Mouse (Mus musculus): ENCODE results near the gene Nol12. TPM values are rescaled to one million over a fixed set of nuclear protein-coding genes. Genes with fewer than 3 reads are reported as not detected.

Nol12 gene
- polyA plus RNA-seq, 1 experiment: 45.1 TPM

DNA sequence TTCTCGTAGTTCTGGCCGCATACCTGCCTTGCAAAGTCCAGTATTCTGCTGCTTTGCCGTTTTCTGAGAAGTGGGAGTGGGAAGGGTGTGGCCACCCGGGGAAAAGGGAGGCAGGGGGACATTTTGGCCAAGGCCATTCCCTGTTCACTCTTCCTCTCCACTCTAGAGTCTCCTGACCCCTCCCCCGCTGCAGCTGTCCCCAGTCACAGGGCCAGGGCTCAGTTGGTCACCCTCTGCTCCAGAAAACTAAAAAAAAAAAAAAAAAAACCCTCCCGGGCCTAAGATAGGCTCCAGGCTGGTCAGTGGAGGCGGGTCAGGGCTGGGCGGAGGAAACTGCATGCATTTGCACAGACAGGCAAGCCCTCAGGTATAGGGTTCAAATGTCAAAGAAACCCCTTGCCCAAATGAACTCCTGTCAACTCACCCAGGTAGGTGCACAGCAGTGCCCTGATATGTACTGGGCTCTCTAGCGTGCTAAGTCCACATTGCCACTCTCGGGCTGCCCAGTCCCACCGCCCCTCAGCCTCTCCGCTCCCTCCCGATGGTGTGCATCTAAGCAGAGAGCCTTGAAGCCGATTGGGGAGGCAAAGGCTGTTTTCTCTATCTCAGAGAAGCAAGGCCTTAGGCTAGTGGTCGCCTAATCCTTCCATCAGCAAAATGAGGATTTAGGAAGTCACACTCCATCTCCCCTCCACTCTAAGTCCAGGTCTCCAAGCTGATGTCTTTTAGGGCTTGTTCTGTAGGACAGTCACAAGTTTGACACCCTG, 7.5 kb upstream of the Nol12 start:
- Histone ChIP-seq H3K4me3 (ENCODE audit: low read depth, low read length) (peak overlapping the region; percentile 57), H3K27me3 (ENCODE audit: control insufficient read depth, insufficient read depth, low read length, poor library complexity, severe bottlenecking) (no peaks in the 10 kb centered on the region), H3K27ac (ENCODE audit: insufficient read depth, low read length) (peak overlapping the region; percentile 54; the same call in 1 of the 2 replicates), H3K9ac (ENCODE audit: low read depth, poor library complexity, severe bottlenecking) (peak overlapping the region; percentile 57), H3K4me1 (ENCODE audit: control insufficient read depth, insufficient read depth, low read length) (peaks cover 7% of the 10 kb centered on the region), H3K9me3 (replicated peaks; ENCODE audit: control insufficient read depth, insufficient read depth, low read length, poor library complexity, severe bottlenecking) (no peaks in the 10 kb centered on the region), H3K36me3 (ENCODE audit: control insufficient read depth, insufficient read depth, low read length, poor library complexity, severe bottlenecking) (no peaks in the 10 kb centered on the region)
- no peak for TF ChIP-seq CTCF (IDR thresholded peaks at IDR 0.05; ENCODE audit: low read depth, low read length)
- no peak for TF ChIP-seq POLR2A (IDR thresholded peaks at IDR 0.05; ENCODE audit: insufficient read depth, low read length)
- TF ChIP-seq EP300 (IDR thresholded peaks at IDR 0.05; ENCODE audit: insufficient read depth, low read depth, low read length): no peak

DNA sequence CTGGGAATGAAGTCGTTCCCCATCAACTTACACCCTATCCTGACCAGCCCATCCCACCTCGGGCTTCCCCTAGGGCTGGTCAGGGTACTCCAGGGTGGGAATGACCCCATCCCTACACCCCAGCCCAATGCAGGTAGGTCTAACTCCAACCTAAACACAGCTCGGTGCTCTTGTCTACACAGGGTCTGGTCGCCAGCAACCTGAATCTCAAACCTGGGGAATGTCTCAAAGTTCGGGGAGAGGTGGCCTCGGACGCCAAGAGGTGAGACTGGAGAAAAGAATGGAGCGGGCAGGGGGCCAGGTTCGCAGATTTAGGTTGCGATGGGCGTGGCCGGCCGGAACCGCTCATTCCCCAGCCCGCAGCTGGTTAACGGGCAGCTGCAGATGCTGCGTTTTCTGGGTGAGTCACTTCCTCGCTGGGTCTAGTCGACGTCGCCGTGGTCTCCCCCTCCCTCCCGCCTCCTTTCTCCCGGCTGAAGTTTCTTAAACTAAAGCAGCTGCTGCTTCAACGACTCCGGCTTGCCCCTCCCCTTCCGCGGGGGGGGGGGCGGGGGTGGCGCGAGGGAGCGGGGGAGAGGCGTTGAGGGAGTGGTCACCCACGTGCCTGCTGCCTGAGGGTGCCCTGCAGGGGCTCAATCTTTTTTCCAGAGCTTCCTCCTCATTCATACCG, 6.8 kb upstream of the Nol12 start:
- peak overlapping the region; percentile 57 for H3K9ac ChIP-seq (ENCODE audit: low read depth, poor library complexity, severe bottlenecking)
- TF ChIP-seq CTCF (IDR thresholded peaks at IDR 0.05; ENCODE audit: low read depth, low read length): no peak
- TF ChIP-seq POLR2A (IDR thresholded peaks at IDR 0.05; ENCODE audit: insufficient read depth, low read length): no peak
- peak; percentile 35; the same call in 1 of the 2 replicates for TF ChIP-seq EP300 (IDR thresholded peaks at IDR 0.05; ENCODE audit: insufficient read depth, low read depth, low read length)
- no peaks in the 10 kb centered on the region for H3K36me3 ChIP-seq (ENCODE audit: control insufficient read depth, insufficient read depth, low read length, poor library complexity, severe bottlenecking)
- H3K27ac ChIP-seq (ENCODE audit: insufficient read depth, low read length): peak overlapping the region; percentile 54
- peaks cover 7% of the 10 kb centered on the region for H3K4me1 ChIP-seq (ENCODE audit: control insufficient read depth, insufficient read depth, low read length)
- H3K27me3 ChIP-seq (ENCODE audit: control insufficient read depth, insufficient read depth, low read length, poor library complexity, severe bottlenecking): no peaks in the 10 kb centered on the region
- no peaks in the 10 kb centered on the region for H3K9me3 ChIP-seq (replicated peaks; ENCODE audit: control insufficient read depth, insufficient read depth, low read length, poor library complexity, severe bottlenecking)
- H3K4me3 ChIP-seq (ENCODE audit: low read depth, low read length): peak overlapping the region; percentile 27

DNA sequence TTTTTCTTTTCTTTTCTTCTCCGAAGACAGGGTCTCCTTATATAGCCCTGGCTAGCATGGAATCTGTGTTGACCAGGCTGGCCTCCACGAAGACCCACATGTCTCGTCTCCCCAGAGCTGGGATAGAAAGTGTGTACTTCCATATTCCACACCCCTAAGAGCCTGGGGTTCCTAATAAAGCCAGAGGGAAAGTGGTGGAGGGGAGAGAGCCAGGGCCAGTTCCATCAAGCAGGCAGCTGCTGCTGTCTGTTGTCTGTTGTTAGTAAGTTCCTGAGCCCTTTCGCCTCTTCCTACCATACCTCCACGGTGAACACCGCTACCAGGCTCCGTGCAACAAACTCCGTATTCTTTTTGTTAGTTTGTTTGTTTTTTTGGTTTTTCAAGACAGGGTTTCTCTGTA, 6.2 kb upstream of the Nol12 start:
- H3K9me3 ChIP-seq (replicated peaks; ENCODE audit: control insufficient read depth, insufficient read depth, low read length, poor library complexity, severe bottlenecking): no peaks in the 10 kb centered on the region
- no peak for TF ChIP-seq CTCF (IDR thresholded peaks at IDR 0.05; ENCODE audit: low read depth, low read length)
- TF ChIP-seq EP300 (IDR thresholded peaks at IDR 0.05; ENCODE audit: insufficient read depth, low read depth, low read length): no peak
- no peak for TF ChIP-seq POLR2A (IDR thresholded peaks at IDR 0.05; ENCODE audit: insufficient read depth, low read length)
- no peaks in the 10 kb centered on the region for H3K36me3 ChIP-seq (ENCODE audit: control insufficient read depth, insufficient read depth, low read length, poor library complexity, severe bottlenecking)
- peaks cover 7% of the 10 kb centered on the region for H3K4me1 ChIP-seq (ENCODE audit: control insufficient read depth, insufficient read depth, low read length)
- H3K9ac ChIP-seq (ENCODE audit: low read depth, poor library complexity, severe bottlenecking): no peak overlapping the region
- no peak overlapping the region for H3K4me3 ChIP-seq (ENCODE audit: low read depth, low read length)
- peak overlapping the region; percentile 33; the same call in 1 of the 2 replicates for H3K27ac ChIP-seq (ENCODE audit: insufficient read depth, low read length)
- no peaks in the 10 kb centered on the region for H3K27me3 ChIP-seq (ENCODE audit: control insufficient read depth, insufficient read depth, low read length, poor library complexity, severe bottlenecking)

DNA sequence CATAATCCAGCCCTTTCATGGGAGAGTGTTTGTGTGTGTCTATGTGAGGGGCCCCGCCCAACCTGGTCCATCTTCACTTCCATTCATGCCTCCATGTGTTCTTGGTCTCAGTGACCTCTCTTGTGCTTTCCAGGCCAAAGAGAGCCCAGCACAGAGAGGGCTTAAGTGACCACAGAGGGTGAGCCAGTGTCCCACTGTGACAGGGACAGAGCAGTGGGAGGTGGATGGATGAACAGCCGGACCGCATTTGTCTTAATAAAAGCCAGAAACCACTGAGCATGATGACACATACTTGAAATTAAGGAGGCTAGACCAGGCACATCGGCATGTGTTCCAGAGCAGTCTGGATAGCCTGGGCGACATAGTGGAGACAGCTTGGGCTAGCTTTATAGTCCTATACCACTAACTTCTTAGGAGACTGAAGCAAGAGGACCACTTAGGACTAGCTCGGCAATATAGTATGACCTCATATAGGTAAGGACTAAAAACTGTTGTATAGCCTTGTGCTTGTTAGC, 4.5 kb upstream of the Nol12 start:
- Histone ChIP-seq H3K9ac (ENCODE audit: low read depth, poor library complexity, severe bottlenecking) (no peak overlapping the region), H3K4me1 (ENCODE audit: control insufficient read depth, insufficient read depth, low read length) (peaks cover 5% of the 10 kb centered on the region), H3K4me3 (ENCODE audit: low read depth, low read length) (no peak overlapping the region), H3K27me3 (ENCODE audit: control insufficient read depth, insufficient read depth, low read length, poor library complexity, severe bottlenecking) (no peaks in the 10 kb centered on the region), H3K27ac (ENCODE audit: insufficient read depth, low read length) (no peak overlapping the region), H3K36me3 (ENCODE audit: control insufficient read depth, insufficient read depth, low read length, poor library complexity, severe bottlenecking) (no peaks in the 10 kb centered on the region), H3K9me3 (replicated peaks; ENCODE audit: control insufficient read depth, insufficient read depth, low read length, poor library complexity, severe bottlenecking) (no peaks in the 10 kb centered on the region)
- TF ChIP-seq CTCF (IDR thresholded peaks at IDR 0.05; ENCODE audit: low read depth, low read length) (no peak), POLR2A (IDR thresholded peaks at IDR 0.05; ENCODE audit: insufficient read depth, low read length) (no peak), EP300 (IDR thresholded peaks at IDR 0.05; ENCODE audit: insufficient read depth, low read depth, low read length) (no peak)

DNA sequence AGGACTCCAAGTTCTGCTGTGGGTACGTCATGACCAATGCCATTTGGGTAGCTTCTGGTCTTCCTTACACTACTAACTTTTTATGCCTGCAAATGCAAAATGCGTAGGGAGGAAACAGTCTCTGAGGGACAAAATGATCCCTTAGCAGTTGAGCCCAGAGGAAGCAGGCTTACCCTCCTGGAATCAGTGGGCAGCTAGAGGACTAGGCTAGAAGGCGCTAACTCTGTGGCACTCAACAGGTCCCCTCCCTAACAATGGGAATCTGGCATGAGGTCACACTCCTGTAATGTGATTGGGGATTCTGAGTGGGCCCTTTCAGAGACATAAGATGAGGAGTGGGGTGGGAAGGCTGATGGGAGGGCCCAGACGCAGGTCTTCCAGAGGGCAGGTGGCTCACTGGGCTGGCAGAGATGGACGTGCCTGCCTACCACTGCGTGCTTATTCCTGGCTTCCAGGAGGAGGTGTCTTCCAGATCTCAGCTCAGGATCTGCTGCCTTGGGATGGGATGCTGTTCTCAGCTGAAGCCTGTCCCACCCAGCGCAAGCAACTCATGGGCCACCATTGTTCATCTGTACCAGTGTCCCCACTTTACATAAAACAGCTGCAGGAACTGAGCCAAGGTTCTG, 3.8 kb upstream of the Nol12 start:
- no peak overlapping the region for H3K4me3 ChIP-seq (ENCODE audit: low read depth, low read length)
- TF ChIP-seq CTCF (IDR thresholded peaks at IDR 0.05; ENCODE audit: low read depth, low read length): no peak
- TF ChIP-seq POLR2A (IDR thresholded peaks at IDR 0.05; ENCODE audit: insufficient read depth, low read length): no peak
- no peak for TF ChIP-seq EP300 (IDR thresholded peaks at IDR 0.05; ENCODE audit: insufficient read depth, low read depth, low read length)
- peaks cover 4% of the 10 kb centered on the region for H3K4me1 ChIP-seq (ENCODE audit: control insufficient read depth, insufficient read depth, low read length)
- H3K27me3 ChIP-seq (ENCODE audit: control insufficient read depth, insufficient read depth, low read length, poor library complexity, severe bottlenecking): no peaks in the 10 kb centered on the region
- no peak overlapping the region for H3K9ac ChIP-seq (ENCODE audit: low read depth, poor library complexity, severe bottlenecking)
- no peak overlapping the region for H3K27ac ChIP-seq (ENCODE audit: insufficient read depth, low read length)
- H3K36me3 ChIP-seq (ENCODE audit: control insufficient read depth, insufficient read depth, low read length, poor library complexity, severe bottlenecking): no peaks in the 10 kb centered on the region
- H3K9me3 ChIP-seq (replicated peaks; ENCODE audit: control insufficient read depth, insufficient read depth, low read length, poor library complexity, severe bottlenecking): no peaks in the 10 kb centered on the region
